Mouse (Mus musculus): Measurements from ENCODE around the gene Tm9sf3.

DNA sequence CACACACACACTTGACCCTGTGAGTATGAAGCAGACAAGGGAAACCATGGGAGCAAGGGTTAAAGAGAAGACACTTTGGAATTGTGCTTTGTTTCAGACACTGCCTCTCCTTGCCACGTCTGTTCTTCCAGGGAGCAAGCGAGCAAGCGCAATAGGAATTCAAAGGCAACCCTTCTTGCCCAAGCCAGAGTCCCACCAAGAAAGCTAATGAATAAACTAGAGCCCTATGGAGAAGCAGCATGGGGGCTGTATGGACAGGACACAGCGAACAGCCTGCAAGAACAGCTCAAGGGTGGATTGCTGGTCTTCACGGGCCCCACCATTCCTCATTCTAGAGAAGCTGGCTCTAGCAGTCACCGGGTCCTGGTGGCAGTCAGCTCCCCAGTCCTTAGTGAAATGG lies 24.8 kb upstream of the Tm9sf3 start:
- TF ChIP-seq POLR2A (IDR thresholded peaks at IDR 0.05; ENCODE audit: low read depth, low read length) (no peak), CTCF (IDR thresholded peaks at IDR 0.05; ENCODE audit: extremely low read depth, insufficient read length, insufficient replicate concordance, low read depth, low read length) (no peak)

All from small intestine, adult 2 months (tissue).